Mouse (Mus musculus) macrophage (primary cell): ENCODE measurements around the gene Ccer2. TPM values are rescaled to one million over a fixed set of nuclear protein-coding genes. Genes with fewer than 3 reads are reported as not detected.

ENCODE experiments used
- H3K27ac ChIP-seq: fragments of 350-480 bp; formaldehyde crosslinking; 2 replicates; pipeline ENCODE4 v1.9.0; 2021
- H3K36me3 ChIP-seq: fragments of 350-480 bp; formaldehyde crosslinking; 2 replicates; pipeline ENCODE4 v1.9.0; 2021; ENCODE audit errors: inconsistent target
- H3K4me3 ChIP-seq: fragments of 350-480 bp; formaldehyde crosslinking; 2 replicates; pipeline ENCODE4 v1.9.0; 2021; ENCODE audit errors: inconsistent target
- H3K79me2 ChIP-seq: fragments of 350-480 bp; formaldehyde crosslinking; 2 replicates; pipeline ENCODE4 v1.9.0; 2021; ENCODE audit errors: inconsistent target
- WGBS: methylation state at CpG from one replicate; pipeline ENCODE4 v1.1.7; 2026; ENCODE audit warnings: inconsistent platforms; ENCODE audit not compliant: missing documents; 5-methylcytosine and 5-hydroxymethylcytosine counted together
- polyA plus RNA-seq: library from polyadenylated mRNA; stranded (reverse); fragments of 250-400 nt; gene quantifications from 3 replicates; pipeline ENCODE4 v1.2.4, GENCODE M21; 2018; ENCODE audit warnings: inconsistent platforms
- total RNA-seq, 78 experiments: library from RNA; depleted of rRNA; stranded (reverse); fragments of 250-400 nt; gene quantifications; 1 replicate in 9 of 78; 2 replicates in 24 of 78; 3 replicates in 43 of 78; 4 replicates in 2 of 78; pipeline ENCODE4 v1.2.4; 2018; ENCODE audit warnings: inconsistent platforms in 56 of 78

Ccer2 gene
- total RNA-seq (2018; cell fraction: chromatin; rRNA removed): not detected
- under 1 TPM in 1 of 26 experiments, not detected in 25; 0.10 TPM for total RNA-seq (2018; cell fraction: cytosol; rRNA removed)
- not detected for total RNA-seq (2018; cell fraction: nucleus; rRNA removed)
- not detected in 3 replicates for polyA plus RNA-seq

- Histone ChIP-seq H3K4me3 (no peak within 1 kb of the TSS), H3K27ac (no peak within 1 kb of the TSS), H3K79me2 (no peaks in the 10 kb centered on the region), H3K36me3 (peaks cover 30% of the 10 kb centered on the region)
- 11% methylated on average over 17 of the region's 17 CpGs for WGBS
These were observed at the start of gene Ccer2 for GRCm38 (mm10) chr7:28756079-28756478. Gene Ccer2 (plus strand): TSS chr7:28756174.

GRCm38 (mm10) chr7:28709454-28709853 lies 46.5 kb upstream of the Ccer2 start:
- Histone ChIP-seq H3K36me3 (no peaks in the 10 kb centered on the region), H3K79me2 (no peaks in the 10 kb centered on the region), H3K27ac (no peak overlapping the region), H3K4me3 (no peak overlapping the region)

- Histone ChIP-seq H3K36me3 (no peaks in the 10 kb centered on the region), H3K27ac (no peak overlapping the region), H3K79me2 (no peaks in the 10 kb centered on the region), H3K4me3 (no peak overlapping the region)
- WGBS: 69% methylated on average over 3 of the region's 3 CpGs
These were observed 45.0 kb upstream of the Ccer2 start for GRCm38 (mm10) chr7:28710962-28711361.

GRCm38 (mm10) chr7:28714667-28715066 lies 41.3 kb upstream of the Ccer2 start:
- Histone ChIP-seq H3K36me3 (no peaks in the 10 kb centered on the region), H3K4me3 (no peak overlapping the region), H3K27ac (no peak overlapping the region), H3K79me2 (no peaks in the 10 kb centered on the region)
- WGBS: 92% methylated on average over 5 of the region's 5 CpGs

GRCm38 (mm10) chr7:28715598-28715997 lies 40.4 kb upstream of the Ccer2 start:
- no peaks in the 10 kb centered on the region for H3K36me3 ChIP-seq
- no peaks in the 10 kb centered on the region for H3K79me2 ChIP-seq
- no peak overlapping the region for H3K4me3 ChIP-seq
- H3K27ac ChIP-seq: no peak overlapping the region
- WGBS: 88% methylated on average over 2 of the region's 2 CpGs

- no peaks in the 10 kb centered on the region for H3K79me2 ChIP-seq
- WGBS: 12% methylated on average over 35 of the region's 36 CpGs
- no peak within 1 kb of the TSS; the same call in 1 of the 2 replicates for H3K4me3 ChIP-seq
- H3K36me3 ChIP-seq: no peaks in the 10 kb centered on the region
- no peak within 1 kb of the TSS for H3K27ac ChIP-seq
These were observed 39.2 kb upstream of the Ccer2 start, which contains the start of gene Fbxo17 for GRCm38 (mm10) chr7:28716590-28717281. Gene Fbxo17 (plus strand): TSS chr7:28716804.

- H3K4me3 ChIP-seq: no peak overlapping the region
- no peaks in the 10 kb centered on the region for H3K36me3 ChIP-seq
- H3K79me2 ChIP-seq: no peaks in the 10 kb centered on the region
- 95% methylated on average over 9 of the region's 10 CpGs for WGBS
- H3K27ac ChIP-seq: no peak overlapping the region
These were observed 38.2 kb upstream of the Ccer2 start for GRCm38 (mm10) chr7:28717726-28718125.

GRCm38 (mm10) chr7:28719159-28719558 lies 36.8 kb upstream of the Ccer2 start:
- H3K4me3 ChIP-seq: no peak overlapping the region
- H3K36me3 ChIP-seq: no peaks in the 10 kb centered on the region
- no peaks in the 10 kb centered on the region for H3K79me2 ChIP-seq
- WGBS: 81% methylated on average over 4 of the region's 4 CpGs
- no peak overlapping the region for H3K27ac ChIP-seq

- WGBS: 94% methylated on average over 2 of the region's 2 CpGs
- Histone ChIP-seq H3K79me2 (no peaks in the 10 kb centered on the region), H3K36me3 (no peaks in the 10 kb centered on the region)
These were observed 36.3 kb upstream of the Ccer2 start for GRCm38 (mm10) chr7:28719650-28720049.

GRCm38 (mm10) chr7:28720753-28721537 lies 35.0 kb upstream of the Ccer2 start:
- 87% methylated on average over 3 of the region's 3 CpGs for WGBS
- Histone ChIP-seq H3K27ac (no peak overlapping the region), H3K4me3 (no peak overlapping the region), H3K79me2 (no peaks in the 10 kb centered on the region), H3K36me3 (no peaks in the 10 kb centered on the region)

More at GRCm38 (mm10) chr7:28719650-28720049, 36.3 kb upstream of the Ccer2 start:
- no peak overlapping the region for H3K27ac ChIP-seq
- no peak overlapping the region for H3K4me3 ChIP-seq

- Histone ChIP-seq H3K27ac (no peak overlapping the region), H3K4me3 (no peak overlapping the region), H3K79me2 (no peaks in the 10 kb centered on the region), H3K36me3 (no peaks in the 10 kb centered on the region)
- WGBS: 91% methylated on average over 5 of the region's 7 CpGs
These were observed 33.9 kb upstream of the Ccer2 start for GRCm38 (mm10) chr7:28722079-28722478.

- no peak overlapping the region for H3K27ac ChIP-seq
- no peaks in the 10 kb centered on the region for H3K79me2 ChIP-seq
- no peaks in the 10 kb centered on the region for H3K36me3 ChIP-seq
- no peak overlapping the region for H3K4me3 ChIP-seq
- WGBS: 100% methylated on average over 2 of the region's 2 CpGs
These were observed 31.4 kb upstream of the Ccer2 start for GRCm38 (mm10) chr7:28724613-28725012.

GRCm38 (mm10) chr7:28726600-28726999 lies 29.4 kb upstream of the Ccer2 start:
- 15% methylated on average over 14 of the region's 14 CpGs for WGBS
- H3K79me2 ChIP-seq: no peaks in the 10 kb centered on the region
- no peak overlapping the region for H3K4me3 ChIP-seq
- H3K27ac ChIP-seq: no peak overlapping the region
- H3K36me3 ChIP-seq: no peaks in the 10 kb centered on the region

GRCm38 (mm10) chr7:28727649-28728340 lies 28.2 kb upstream of the Ccer2 start:
- Histone ChIP-seq H3K4me3 (no peak overlapping the region), H3K27ac (no peak overlapping the region), H3K36me3 (no peaks in the 10 kb centered on the region), H3K79me2 (no peaks in the 10 kb centered on the region)
- 85% methylated on average over 10 of the region's 10 CpGs for WGBS
